Mouse (Mus musculus) urinary bladder, postnatal 0 days (tissue): ENCODE measurements around the gene Arl6ip6. TPM values are rescaled to one million over a fixed set of nuclear protein-coding genes. Genes with fewer than 3 reads are reported as not detected.

Experiments used
- polyA plus RNA-seq: library from polyadenylated mRNA; unstranded; fragments of >200 nt; fragmentation: Nextera tagmentation; extraction: Ambion mirVana; gene quantifications from 2 replicates; pipeline ENCODE4 v1.2.1, GENCODE M21; 2015

The Arl6ip6 gene
- polyA plus RNA-seq = 22.6 and 23.1 TPM in 2 replicates

DNA sequence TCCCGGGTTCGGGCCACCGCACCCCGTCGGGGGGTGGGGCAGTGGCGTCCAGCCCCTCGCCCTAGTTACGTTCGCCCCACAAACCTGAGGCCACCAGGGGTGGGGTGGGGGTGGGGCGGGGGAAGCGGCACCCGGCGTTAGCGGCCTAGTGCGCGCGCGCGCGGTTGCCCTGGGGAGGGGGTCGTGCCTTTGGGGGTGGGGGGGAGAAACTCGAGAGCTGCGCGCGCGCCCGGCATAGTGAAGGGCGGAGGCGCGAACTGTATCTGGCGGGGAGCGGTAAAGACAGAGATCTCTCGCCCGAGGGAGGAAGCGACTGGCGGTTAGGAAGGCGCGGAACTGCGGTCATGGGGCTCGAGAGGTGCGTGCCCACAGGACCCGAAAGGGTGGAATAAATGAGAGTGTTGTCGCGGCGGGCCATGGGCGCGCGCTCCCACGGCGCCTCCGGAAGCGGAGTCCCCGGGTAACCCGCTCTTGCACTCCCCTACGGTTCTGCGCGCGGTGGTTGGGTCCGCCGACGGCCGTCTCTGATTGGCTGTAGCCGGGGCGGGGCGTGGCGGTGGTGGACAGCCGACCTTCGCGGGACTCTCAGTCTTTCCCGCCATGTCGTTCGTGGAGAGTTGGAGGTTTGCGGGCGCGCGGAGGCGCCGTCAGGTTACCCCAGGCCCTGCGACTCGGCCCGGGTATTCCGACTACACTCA lies at the start of gene Arl6ip6:
Gene Arl6ip6, plus strand, starts transcription at position 204 of the 698 bp plus-strand sequence.

GRCm38 (mm10) chr2:53190684-53191511 lies 628 bp upstream of the Arl6ip6 start, which contains the start of gene Prpf40a:
TSS of gene Prpf40a (minus strand) at chr2:53191284.

Other genes starting within 250 kb of the Arl6ip6 start
- gene Prpf40a, start 442 bp upstream of the Arl6ip6 start, polyA plus RNA-seq = 65.5 and 71.7 TPM in 2 replicates